Mouse (Mus musculus): ENCODE measurements around the gene Olfr31.

The Olfr31 gene

DNA sequence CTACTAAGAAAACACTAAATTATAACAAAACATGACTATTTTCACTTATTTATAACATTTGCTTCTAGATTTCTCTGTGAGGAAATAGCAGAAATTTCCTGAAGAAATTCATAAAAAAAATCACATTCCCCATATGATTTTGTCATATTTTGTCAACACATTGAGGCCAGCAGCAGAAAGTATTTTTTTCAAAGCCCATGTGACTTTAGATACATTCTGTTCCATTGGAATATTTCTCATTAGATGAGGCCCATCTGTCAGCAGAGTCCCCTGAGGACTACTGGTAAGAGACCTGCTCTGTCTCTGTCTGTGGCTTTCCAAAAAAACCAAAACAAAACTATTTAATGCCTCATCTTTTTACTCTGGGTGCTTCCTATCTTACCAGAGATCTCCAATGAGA is at the start of gene Olfr31:
Olfr31 (plus strand) TSS at position 301 of the 400 bp plus-strand sequence.
- DNase-seq = no peak

DNA sequence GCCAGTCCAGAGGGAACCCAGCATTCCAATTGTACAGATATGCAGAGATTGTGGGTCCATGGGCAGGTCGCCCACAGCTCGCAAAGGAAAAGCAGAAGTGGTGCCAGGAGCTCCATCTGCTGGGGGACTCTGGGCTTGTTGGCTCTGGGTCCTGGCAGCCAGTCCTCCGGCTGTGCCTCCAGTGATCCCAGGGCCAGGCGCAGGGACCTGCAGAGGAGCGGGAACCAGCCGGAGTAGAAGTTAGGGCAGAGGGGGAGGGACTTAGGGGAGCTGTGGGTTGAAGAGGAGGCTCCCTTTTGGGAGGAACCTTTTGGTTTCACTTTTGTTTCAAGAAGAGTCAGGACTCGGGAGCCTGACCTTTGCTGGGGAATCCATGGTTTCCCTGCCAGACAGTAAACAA is 28.2 kb upstream of the Olfr31 start:
- DNase-seq = peak in 1 of 2 experiments; percentile 21

DNA sequence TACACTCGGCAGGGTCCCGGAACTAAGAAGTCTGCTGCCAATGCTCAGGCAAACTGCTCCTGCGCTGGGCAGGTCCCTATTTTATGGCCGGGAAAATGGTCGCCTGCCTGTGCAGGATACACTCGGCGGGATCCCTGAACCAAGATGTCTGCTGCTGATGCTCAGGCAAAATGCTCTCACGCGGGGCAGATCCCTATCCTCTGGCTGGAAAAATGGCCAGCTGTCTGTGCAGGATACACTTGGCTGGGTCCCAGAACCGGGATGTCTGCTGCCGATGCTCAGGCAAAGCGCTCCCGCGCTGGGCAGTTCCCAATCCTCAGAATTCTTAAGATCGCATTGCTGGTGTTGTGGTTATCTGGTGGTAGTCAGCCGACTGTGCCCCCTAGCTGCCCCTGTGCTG is 13.7 kb upstream of the Olfr31 start:
- DNase-seq = no peak

DNA sequence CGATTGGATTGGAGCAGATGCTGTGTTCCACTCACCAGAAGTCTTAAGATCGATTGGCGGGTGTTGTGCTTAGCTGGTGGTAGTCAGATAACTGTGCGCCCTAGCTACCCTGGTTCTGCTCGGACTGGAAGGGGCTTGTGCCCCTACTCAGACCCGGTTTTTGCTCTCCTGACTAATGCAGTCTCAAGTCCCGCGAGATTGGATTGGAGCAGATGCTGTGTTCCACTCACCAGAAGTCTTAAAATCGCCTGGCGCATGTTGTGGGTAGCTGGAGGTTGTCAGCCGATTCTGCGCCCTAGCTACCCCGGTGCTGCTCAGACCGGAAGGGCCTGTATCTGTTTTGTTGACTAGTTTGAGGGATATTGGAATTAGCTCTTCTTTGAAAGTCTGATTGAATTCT is 13.2 kb upstream of the Olfr31 start:
- DNase-seq = no peak

DNA sequence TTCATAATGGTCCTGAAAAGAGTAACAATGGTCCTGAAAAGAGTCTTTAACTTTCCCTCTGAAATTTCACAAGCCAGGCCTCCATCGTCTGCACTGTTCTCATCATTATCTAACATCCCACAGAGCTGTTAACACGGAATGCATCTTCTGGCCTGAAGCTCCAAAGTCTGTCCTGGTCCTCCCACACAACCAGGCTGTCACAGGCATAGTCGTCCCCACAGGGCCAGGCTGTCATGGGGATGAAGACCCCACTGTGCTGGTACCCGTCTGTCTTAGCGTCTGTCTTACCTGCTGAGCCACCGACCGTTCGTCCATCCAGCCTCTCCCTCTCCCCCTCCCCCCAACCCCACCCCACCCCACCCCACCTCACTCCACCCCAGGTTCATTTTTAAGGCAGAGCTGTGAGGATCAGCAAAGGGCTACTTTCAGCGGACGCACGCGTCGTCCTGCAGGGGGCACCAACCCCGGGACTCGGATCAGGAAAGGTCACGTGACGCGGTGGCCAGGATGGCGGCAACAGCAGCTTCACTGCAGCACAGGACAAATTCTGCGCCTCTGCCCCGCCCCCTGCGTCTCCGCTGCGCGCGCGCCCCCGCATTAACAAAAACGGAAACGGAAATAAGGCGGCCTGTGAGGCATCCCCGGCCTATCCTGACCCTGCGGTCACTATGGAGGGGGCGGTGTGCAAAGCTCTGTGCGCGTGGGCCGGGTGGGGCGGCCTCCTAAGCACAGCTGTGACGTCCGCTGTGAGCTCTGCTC is 22.7 kb downstream of the Olfr31 start:
- peak; percentile 85 to 89 for DNase-seq

DNA sequence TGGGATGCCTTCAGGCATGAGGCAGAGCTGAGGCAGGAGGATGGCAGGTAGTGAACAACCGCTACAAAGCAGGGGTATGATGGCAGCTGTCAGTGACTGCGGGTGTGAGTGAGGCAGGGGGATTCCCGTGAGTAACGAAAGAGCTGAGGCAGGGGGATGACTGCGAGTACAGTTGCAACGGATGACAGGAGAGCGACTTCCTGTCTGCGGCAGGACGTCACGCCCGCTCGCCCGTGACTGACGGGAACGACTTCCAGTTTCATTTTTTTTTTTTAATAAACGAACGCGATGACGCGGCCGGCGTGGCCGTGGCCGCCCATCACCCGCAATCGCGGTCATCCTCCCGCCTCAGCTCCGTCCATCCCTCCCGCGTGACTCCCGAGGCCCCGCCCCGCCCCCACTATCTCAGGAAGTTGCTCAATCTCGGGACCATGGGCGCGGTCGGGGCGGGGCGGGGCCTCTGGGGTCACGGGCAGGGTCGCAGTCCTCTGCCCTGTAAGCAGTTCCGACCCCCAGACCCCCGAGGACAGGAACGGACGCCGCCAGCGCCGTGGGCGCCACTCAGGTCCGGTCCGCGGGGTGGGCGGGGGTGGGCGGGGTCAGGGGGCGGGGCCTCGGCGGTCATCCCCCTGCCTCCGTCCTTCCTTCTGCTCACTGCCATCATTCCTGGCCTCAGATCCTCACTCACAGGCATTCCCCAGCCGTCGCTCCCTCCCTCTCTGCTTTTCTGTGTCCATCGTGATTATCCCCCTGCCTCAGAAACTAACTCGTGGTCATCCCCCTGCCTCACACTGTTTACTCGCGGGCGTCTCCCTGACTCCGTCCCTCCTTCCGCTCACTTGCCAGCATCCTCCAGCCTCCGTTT is 23.6 kb downstream of the Olfr31 start, which contains the start of gene Il3ra:
Il3ra (plus strand) TSS at position 328 of the 865 bp plus-strand sequence.
- peak; percentile 44 to 56 for DNase-seq

DNA sequence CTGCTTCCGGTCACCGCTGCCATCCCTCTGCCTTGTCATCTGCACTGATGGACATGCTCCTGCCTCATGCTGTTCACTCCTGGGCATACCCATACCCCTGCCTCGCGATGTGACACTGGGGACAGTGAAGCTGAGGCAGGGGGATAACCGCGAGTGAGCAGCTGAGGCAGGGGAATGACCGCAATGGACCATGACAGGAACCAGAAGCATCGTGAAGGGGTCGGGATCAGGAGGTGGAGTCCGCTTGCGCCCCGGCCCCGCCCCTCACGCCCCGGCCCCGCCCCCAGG is 24.1 kb downstream of the Olfr31 start:
- no peak for DNase-seq

DNA sequence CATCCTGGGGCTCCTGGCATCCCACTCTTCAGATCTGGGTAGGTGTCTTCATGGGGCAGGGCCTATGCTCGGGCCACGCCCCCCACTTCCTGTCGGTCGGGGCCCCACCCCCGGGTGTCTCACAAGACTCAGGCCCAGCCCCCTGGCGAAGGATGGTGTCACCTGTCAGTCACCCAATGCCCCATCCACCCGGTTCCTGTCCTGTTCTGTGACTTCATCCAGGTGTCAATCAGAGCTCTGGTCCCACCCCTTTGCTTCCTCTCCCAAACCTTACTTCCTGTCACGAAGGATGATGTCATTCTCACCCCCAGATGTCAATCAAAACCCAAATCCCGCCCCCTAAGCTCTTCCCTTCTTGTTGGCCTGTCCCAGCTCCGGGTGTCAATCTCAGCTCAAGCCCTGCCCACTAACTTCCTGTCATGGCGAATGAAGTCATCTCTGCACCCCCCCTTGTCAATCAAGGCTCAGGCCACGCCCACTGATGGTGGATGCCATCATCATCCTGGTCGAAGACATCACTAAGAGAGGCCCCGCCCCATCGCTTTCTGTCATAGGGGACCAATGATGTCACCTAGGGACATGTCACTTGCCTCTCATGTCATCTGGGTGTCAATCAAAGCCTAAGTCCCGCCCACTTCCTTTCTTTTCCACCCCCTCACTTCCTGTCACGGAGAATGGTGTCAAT is 24.7 kb downstream of the Olfr31 start:
- DNase-seq = peak in 1 of 2 experiments; percentile 9

DNA sequence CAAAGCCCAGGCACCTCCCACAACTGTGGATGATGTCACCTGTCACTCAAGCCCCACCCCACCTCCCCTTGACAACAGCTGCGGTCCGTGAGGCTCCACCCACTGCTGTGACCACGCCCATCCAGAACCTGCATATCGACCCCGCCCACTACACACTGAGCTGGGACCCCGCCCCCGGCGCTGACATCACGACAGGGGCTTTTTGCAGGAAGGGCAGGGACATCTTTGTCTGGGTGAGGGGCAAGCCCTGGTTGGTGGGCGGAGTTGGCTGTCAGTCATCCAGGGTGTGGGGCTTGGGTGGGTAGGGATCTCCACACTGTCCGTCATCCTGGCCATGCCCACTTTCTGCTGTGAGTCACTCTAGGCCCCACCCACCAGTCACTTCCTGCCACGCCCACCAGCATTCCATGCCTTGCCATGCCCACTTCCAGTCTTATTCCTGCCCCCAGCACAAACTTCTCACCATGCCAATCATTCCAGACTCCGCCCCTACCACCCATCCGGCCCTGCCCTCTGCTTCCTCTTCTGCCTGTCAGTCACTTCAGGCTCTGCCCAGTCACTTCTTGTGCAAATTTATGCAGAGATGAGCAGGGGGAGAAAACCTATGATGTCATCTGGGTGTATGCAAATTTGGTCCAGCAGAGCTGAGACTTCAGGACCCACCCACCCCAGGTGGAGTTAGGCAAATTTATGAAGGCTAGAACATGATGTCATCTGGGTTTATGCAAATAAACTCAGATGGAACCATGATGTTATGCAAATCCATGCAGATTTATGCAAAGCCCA is 25.4 kb downstream of the Olfr31 start:
- DNase-seq = no peak

DNA sequence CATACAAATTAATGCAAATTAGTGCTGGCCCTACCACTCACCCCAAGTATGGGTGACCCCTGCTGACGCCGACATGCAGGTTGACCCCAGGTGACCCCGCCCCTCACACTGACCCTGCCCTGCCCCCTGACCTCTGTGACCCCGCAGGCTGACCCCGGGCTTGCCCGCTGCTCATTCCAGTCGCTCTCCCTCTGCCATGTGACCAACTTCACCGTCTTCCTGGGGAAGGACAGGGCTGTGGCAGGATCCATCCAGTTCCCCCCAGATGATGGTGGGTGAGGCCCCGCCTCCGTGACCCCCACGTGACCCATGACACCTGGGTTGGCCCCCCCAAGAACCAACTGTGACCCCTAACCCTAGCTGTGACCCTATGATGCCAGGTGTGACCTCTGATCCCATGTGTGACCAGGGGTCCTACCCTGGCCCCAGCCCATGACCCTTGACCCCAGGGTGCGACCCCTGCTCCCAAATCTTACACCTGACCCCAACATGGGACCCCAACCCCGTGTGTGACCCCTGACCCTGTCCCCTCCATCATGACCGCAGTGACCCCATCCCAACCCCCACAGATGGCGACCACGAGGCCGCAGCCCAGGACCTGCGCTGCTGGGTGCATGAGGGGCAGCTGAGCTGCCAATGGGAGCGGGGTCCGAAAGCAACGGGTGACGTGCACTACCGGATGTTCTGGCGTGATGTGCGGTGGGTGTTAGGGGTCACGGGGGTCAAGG is 26.2 kb downstream of the Olfr31 start:
- DNase-seq = no peak

DNA sequence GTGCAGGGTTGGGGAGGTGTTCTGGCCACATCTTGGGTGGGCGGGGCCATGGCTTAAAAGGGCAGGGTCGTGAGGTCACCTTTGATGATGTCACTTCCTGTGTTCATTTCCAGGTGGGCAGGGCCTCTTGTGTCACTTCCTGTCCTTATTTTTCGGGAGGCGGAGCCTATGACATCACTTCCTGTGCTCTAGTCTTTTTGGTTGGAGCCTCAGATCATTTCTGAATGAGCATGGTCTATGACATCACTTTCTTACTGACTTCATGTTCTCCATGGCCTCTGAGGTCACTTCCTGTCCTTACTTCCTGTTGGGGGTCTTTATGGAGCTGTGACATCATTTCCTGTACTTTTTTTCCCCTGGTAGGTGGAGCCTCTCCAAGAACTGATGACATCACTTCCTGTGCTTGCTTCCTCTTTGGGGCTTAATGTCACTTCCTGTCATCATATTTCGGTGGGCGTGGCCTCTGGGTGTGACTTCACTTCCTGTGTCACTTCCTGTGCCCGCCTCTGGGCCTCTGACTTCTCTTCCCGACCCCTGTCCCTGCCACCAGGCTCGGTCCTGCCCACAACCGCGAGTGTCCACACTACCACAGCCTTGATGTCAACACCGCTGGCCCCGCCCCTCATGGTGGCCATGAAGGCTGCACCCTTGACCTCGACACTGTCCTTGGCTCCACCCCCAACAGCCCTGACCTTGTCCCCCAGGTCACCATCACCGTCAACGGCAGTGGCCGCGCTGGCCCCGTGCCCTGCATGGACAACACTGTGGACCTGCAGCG is 27.0 kb downstream of the Olfr31 start:
- DNase-seq = peak in 1 of 2 experiments; percentile 4

DNA sequence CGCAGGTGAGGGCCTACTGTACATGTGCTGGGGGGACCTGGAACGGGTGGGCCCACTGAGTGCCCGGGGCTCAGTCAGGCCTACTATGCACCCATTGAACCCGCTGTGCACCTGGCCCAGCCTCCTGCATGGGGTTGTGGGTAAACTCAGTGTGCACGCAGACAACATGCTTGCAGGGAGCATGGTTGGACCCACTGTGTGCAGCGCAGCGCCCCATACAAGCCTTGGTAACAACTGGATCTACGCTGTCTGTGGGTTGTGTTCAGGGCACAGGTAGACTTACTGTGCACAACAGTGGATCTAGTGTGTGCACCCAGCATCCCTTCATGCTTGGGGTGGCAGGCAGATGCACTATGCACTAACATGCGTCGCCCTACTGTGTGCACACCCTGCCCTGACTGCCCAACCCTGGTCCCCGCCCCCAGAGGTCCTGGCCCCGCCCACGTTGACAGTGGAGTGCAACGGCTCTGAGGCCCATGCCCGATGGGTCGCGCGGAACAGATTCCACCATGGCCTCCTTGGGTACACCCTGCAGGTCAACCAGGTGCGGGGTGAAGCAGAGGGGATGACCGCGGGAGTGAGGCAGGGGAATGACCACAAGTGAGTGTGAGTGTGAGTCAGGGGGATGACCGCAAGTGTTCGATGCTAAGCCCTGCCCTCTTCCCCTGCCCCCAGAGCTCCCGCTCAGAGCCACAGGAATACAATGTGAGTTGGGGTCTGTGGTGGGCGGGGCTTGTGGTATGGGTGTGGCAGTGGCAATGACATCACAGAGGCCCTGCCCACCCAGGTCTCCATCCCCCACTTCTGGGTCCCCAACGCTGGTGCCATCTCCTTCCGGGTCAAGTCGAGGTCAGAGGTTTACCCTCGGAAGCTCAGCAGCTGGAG is 27.9 kb downstream of the Olfr31 start:
- no peak for DNase-seq

DNA sequence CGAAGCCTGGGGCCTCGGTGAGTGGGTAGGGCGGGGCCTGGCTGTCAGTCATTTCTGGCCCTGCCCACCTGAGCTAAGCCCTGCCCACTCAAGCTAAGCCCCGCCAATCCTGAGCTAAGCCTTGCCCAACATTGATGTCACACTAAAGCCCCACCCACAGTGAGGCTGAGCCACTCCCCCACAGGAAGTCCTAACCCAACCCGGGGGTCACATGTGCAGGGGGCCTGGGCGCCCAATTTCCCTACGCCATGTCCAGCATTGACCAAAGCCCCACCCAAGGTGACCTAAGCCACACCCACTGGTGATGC is 28.5 kb downstream of the Olfr31 start:
- DNase-seq = no peak

DNA sequence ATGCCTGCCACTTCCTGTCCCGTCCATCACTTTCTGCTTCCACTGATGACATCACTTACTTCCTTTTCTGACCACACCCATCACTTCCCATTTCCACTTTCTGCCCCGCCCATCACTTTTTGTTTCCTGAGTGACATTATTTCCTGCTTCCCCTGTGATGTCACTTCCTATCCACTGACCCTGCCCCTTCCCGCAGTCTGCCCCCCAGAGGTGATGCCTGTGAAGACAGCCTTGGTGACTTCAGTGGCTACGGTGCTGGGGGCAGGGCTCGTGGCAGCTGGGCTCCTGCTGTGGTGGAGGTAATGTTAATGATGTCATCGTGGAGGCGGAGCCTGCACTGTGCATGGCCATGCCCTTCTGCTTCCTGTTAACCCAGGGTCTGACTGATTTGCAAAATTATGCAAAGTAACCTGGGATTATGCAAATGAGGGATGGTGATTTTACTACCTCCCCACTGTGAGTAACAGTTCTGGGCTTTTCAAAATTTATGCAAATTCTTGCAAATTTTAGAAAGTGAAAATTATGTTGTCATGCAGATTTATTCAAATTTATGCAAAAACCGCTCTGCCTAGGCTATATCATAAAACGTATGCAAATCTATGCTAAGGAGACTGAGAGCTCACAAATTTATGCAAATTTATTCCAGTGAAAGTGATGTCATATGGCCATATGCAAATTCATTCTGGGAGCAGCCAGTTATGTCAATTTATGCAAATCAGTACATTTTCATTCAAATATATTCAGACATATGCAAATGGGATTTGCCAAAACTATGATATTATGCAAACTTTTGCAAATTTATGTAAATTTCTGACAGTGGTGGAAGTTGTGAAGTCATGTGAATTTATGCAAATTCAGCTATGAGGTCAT is 29.3 kb downstream of the Olfr31 start:
- DNase-seq = no peak

DNA sequence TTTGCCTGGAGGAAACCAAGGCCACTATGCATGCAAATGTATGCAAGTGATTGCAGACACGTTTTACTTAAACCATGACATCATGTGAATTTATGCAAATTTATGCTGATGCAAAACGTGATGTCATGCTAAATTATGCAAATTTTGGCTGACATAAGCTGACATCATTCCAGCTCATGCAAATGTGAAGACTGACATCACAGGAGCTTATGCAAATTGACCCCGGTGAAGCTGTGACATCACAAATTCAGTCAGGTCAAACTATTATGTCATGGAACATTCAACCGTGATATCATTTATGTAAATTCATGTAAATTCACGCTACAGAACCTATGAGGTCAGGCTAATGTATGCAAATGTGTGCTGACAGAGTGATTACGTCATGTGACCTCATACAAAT is 30.0 kb downstream of the Olfr31 start:
- no peak for DNase-seq

DNA sequence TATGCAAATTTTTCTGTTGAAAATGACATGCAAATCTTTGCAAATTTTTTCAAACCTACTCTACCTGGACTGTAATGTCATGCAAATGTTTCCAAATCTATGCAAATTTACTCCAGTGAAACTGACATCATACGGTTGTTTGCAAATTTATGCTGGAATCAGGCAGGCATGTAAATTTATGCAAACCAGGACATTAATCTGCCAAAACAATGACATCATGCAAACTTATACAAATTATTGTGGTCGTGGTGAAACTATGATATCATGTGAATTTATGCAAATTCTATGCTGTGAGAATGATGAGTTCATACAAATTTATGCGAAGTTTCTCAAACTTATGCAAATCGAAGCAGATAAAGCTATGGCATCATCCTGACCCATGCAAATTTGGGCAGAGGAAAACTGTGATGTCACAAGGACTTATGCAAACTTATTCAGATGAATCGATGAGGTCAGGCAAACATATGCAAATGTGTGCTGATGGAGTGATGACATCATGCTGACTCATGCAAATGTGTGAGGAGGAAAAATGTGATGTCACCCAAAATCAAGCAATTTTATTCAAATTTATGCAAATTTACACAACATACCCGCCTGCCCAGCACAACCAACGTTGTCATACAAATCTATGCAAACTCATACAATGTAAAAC is 30.6 kb downstream of the Olfr31 start:
- no peak for DNase-seq

DNA sequence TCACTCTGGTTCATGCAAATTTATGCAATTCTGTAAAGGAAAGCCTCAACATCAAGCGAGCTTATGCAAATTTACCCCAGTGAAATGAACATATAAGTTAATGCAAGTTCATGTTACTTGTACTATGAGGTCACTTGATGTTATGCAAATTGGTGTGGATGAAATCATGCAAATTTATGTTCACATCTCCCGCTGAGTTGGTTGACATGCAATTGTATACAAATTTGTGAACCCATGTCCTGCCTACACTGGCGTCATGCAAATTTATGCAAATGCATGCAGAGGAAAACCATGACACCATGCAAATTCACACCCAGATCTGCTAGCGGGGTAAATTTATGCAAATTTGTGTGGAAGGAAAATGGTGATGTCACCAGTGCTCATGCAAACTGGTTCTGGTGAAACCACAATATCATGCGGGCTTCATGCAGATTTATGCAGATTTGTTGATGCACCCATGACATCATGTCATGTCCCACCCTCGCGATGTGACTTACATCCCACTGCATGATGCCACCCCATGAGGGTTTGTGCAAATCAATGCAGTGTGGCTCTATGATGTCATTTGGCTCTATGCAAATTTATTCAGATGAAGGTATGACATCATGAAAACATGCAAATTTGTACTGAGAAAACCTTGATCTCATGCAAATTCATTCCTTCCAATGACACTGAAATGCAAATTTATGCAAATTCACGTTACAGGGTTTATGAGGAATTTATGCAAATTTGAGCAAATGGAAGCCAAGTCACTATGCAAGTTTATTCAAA is 31.3 kb downstream of the Olfr31 start:
- DNase-seq = no peak
